Mouse (Mus musculus) ovary, adult 2 months (tissue): ENCODE data around the gene Fam181a. TPM values are rescaled to one million over a fixed set of nuclear protein-coding genes. Genes with fewer than 3 reads are reported as not detected.

Source experiments
- polyA plus RNA-seq: library from polyadenylated mRNA; depleted of rRNA; stranded (reverse); fragments of >200 nt; gene quantifications from 2 replicates; pipeline ENCODE4 v1.2.3, GENCODE M21; 2012; rRNA removed

Fam181a gene
- 0.71 and 0.93 TPM in 2 replicates for polyA plus RNA-seq

DNA sequence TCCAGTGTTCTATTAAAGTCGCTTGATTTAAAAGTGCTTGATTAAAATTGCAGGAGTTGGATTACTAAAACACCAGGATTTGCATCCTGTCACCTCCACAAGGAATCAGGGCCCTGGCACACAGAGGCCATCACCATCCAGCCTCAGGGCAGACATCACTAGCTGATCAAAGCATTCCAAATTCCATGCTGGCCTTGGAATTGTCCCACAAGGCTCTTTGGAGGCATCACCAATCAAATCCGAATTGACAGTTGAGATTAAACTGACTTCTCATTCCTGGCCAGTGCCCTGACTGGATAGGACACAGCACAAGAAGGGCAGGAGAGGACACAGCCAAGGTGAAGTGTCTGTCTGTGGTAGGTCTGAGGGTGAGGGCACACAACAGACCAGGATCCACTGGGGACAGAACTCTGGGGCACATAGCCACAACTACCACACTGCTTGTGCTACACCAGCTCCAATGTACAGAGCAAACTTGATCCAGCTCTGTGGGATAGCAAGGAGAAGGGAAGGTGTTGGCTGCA, at the start of gene Fam181a:
Gene Fam181a, plus strand, starts transcription at position 232 of the 524 bp plus-strand sequence.

DNA sequence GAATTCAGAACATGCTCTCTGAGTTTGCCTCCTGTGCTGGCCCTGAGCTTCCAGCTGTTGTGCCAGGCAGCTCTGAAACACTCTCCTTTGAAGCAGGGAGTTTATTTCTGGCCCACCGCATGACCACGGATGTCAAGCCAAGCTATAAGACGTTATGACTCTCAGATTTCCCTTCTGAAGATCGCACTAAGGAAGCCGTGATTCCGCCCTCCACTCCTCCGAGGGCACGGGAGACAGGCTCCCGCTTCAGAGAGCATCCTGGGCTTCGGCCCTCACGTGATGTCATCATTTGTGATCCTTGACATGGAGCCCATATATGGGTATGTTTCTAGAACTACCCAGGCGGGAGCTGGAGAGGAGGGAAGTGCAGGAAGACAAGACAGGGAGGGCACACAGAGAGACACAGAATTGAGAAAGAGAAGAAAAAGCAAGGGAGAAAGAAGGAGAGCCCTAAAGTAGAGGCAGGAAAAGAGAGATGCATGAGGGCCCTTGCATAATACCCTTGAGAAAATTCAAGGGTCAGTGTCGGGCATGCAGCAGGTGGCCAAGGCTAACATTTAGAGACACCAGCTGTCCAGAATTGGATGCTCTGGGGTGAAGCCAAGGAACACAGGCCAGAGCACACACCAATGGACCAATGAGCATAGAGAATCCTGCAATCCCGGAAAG, 45.1 kb downstream of the Fam181a start, which contains the start of gene Asb2:
Gene Asb2, minus strand, starts transcription at position 256 of the 669 bp plus-strand sequence.

Other genes with a start within 250 kb of the Fam181a start
- gene Prima1, start 68.8 kb upstream of the Fam181a start, polyA plus RNA-seq: 4.9 and 5.9 TPM in 2 replicates
- 105 and 124 TPM in 2 replicates for gene Asb2, start 45.0 kb downstream of the Fam181a start, polyA plus RNA-seq
- gene Otub2, start 77.7 kb downstream of the Fam181a start, polyA plus RNA-seq: 6.1 and 7.6 TPM in 2 replicates
- gene 9330161L09Rik, start 96.8 kb downstream of the Fam181a start, polyA plus RNA-seq: 0.71 and 0.76 TPM in 2 replicates
- gene Ddx24, start 114.9 kb downstream of the Fam181a start, polyA plus RNA-seq: 46.0 and 53.9 TPM in 2 replicates
- gene Ifi27, start 123.2 kb downstream of the Fam181a start, polyA plus RNA-seq: 565 and 703 TPM in 2 replicates
- gene Ifi27l2a, start 132.7 kb downstream of the Fam181a start, polyA plus RNA-seq: 762 and 1,011 TPM in 2 replicates
- gene Ifi27l2b, start 146.2 kb downstream of the Fam181a start, polyA plus RNA-seq: 0.43 TPM in 1 of 2 replicates, not detected in the other
- gene Ppp4r4, start 221.3 kb downstream of the Fam181a start, polyA plus RNA-seq: 0.92 and 1.1 TPM in 2 replicates